Mouse (Mus musculus) heart, postnatal 0 days (tissue): ENCODE measurements at regions not wholly inside any gene's neighbourhood (a gene's known extent, or its start where the extent isn't known, plus 50 kb on each side); places are given as distances from the start of the nearest gene placed in this dataset.

ENCODE experiments used
- ATAC-seq: fragments of 200-750 bp; cut with Nextera tagmentation; 2 replicates; pipeline ENCODE4 v1.8.0; 2017; ENCODE audit warnings: low read depth, moderate number of reproducible peaks, moderate library complexity; ENCODE audit not compliant: insufficient read depth
- DNase-seq: peaks from one replicate; pipeline ENCODE4 v3.0.0-alpha.2; 2016; ENCODE audit warnings: low spot score
- H3K27ac ChIP-seq: fragments of 300-500 bp; sonication (generic); 2 replicates; pipeline ENCODE4 v1.5.1; 2014; ENCODE audit warnings: low read depth, mild to moderate bottlenecking
- H3K27me3 ChIP-seq: fragments of 300-500 bp; sonication (generic); 2 replicates; pipeline ENCODE4 v1.6.1; 2014; ENCODE audit warnings: low read length, mixed read lengths; ENCODE audit not compliant: control insufficient read depth, insufficient read depth
- H3K36me3 ChIP-seq: fragments of 300-500 bp; sonication (generic); replicated peaks from 2 replicates; pipeline ENCODE4 v1.6.1; 2014; ENCODE audit warnings: low read length, mixed read lengths; ENCODE audit not compliant: control insufficient read depth, insufficient read depth
- H3K4me1 ChIP-seq: fragments of 300-500 bp; sonication (generic); 2 replicates; pipeline ENCODE4 v1.6.1; 2014; ENCODE audit warnings: antibody characterized with exemption; ENCODE audit not compliant: control insufficient read depth, insufficient read depth
- H3K4me2 ChIP-seq: fragments of 300-500 bp; sonication (generic); 2 replicates; pipeline ENCODE4 v1.6.1; 2014; ENCODE audit warnings: low read depth, mild to moderate bottlenecking, low read length, moderate library complexity
- H3K4me3 ChIP-seq: fragments of 300-500 bp; sonication (generic); 2 replicates; pipeline ENCODE4 v1.5.1; 2014; ENCODE audit warnings: low read depth, low read length
- H3K9ac ChIP-seq: fragments of 300-500 bp; sonication (generic); replicated peaks from 2 replicates; pipeline ENCODE4 v1.6.1; 2014; ENCODE audit warnings: low read depth, low read length, mixed read lengths
- H3K9me3 ChIP-seq: fragments of 300-500 bp; sonication (generic); replicated peaks from 2 replicates; pipeline ENCODE4 v1.6.1; 2016; ENCODE audit warnings: low read length; ENCODE audit not compliant: control insufficient read depth
- CTCF ChIP-seq: IDR thresholded peaks from 2 replicates; pipeline ENCODE4 v1.5.1; 2016; ENCODE audit warnings: antibody characterized with exemption, control low read depth, low read depth
- EP300 ChIP-seq: IDR thresholded peaks from 2 replicates; pipeline ENCODE4 v1.6.1; 2016; ENCODE audit warnings: antibody characterized with exemption, low read depth
- WGBS: fragments of 180-500 bp; shearing (Covaris S2); extraction: QIAGEN DNeasy Blood & Tissue Kit; methylation state at CpG from one replicate; pipeline ENCODE4 v1.1.7; 2014; 5-methylcytosine and 5-hydroxymethylcytosine counted together

DNA sequence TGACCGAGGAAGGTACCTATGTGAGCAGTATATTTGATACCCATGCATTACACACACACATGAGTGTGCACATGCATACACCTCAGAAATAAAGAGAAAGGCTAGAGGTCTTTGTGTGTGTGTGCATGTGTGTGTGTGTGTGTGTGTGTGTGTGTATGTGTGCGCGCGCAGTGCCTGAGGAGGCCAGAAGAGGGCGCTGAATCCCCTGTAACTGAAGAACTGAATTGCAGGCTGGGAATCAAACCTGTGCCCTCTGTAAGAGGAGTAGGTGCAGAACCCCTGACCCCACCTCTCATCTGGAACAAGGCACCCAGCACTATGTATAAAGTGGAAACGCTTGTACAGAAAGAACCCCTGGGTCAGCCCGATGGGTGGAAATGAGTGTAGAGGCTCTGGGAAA is 125.0 kb downstream of the Bmp7 start:
- no peak overlapping the region for H3K27ac ChIP-seq
- no peak for DNase-seq
- H3K36me3 ChIP-seq = no peaks in the 10 kb centered on the region
- H3K4me2 ChIP-seq = no peak overlapping the region
- H3K27me3 ChIP-seq = no peaks in the 10 kb centered on the region
- H3K4me3 ChIP-seq = no peak overlapping the region
- H3K9ac ChIP-seq = no peak overlapping the region
- ATAC-seq = no peak
- no peak for TF ChIP-seq EP300
- no peak for TF ChIP-seq CTCF
- H3K4me1 ChIP-seq = no peaks in the 10 kb centered on the region
- 97% methylated on average over 7 of the region's 7 CpGs for WGBS
- no peaks in the 10 kb centered on the region for H3K9me3 ChIP-seq

DNA sequence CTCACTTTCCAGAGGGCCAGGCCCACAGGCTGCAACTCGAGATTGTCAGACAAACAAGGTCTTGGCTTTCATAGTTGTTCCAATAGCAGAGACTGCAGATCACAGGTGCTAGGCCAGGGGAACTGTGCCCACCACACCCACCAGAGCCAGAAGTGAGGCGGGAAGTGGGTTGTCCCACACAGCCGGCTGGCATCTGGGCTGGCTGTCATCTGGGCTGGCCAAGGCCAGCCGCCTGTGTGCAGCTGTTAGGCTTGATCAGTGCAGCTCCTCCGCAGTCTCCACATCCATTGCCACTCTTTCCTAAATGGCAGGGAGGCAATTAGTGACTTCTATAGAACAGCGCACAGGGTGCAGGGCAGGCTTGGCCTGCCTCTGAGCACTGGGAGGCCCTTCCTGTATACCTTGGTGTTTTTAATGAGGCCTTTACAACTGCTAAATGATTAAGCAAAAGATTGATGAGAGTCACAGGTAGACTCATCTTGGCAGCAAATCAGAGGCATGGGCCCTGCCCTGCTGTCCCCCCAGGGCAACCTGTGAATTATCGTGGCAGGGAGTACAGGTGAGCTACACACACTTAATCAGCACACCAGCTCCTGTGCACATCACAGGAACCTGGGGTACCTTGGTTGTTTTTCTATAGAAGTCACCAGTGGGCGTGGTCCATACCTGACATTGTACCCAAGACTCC is 122.9 kb downstream of the Bmp7 start:
- H3K27me3 ChIP-seq = no peaks in the 10 kb centered on the region
- no peak for TF ChIP-seq EP300
- TF ChIP-seq CTCF = no peak
- H3K4me1 ChIP-seq = no peaks in the 10 kb centered on the region
- H3K9ac ChIP-seq = no peak overlapping the region
- H3K27ac ChIP-seq = no peak overlapping the region
- WGBS = 62% methylated on average over 8 of the region's 8 CpGs
- H3K4me2 ChIP-seq = no peak overlapping the region
- no peak for DNase-seq
- no peaks in the 10 kb centered on the region for H3K36me3 ChIP-seq
- H3K4me3 ChIP-seq = no peak overlapping the region
- ATAC-seq = no peak
- H3K9me3 ChIP-seq = no peaks in the 10 kb centered on the region
